Mouse (Mus musculus): ENCODE data around the gene Sostdc1. TPM values are rescaled to one million over a fixed set of nuclear protein-coding genes. Genes with fewer than 3 reads are reported as not detected.

The Sostdc1 gene
- polyA plus RNA-seq, 1 experiment, result 1.1 TPM

DNA sequence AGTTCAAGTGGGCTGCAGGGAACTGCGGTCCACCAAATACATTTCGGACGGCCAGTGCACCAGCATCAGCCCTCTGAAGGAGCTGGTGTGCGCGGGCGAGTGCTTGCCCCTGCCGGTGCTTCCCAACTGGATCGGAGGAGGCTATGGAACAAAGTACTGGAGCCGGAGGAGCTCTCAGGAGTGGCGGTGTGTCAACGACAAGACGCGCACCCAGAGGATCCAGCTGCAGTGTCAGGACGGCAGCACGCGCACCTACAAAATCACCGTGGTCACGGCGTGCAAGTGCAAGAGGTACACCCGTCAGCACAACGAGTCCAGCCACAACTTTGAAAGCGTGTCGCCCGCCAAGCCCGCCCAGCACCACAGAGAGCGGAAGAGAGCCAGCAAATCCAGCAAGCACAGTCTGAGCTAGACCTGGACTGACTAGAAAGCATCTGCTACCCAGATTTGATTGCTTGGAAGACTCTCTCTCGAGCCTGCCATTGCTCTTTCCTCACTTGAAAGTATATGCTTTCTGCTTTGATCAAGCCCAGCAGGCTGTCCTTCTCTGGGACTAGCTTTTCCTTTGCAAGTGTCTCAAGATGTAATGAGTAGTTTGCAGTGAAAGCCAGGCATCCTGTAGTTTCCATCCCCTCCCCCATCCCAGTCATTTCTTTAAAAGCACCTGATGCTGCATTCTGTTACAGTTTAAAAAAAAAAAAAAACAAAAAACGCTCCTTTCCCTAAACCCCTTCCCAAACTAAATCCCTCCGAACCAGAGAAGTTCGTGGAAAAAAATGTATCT, 3.3 kb downstream of the Sostdc1 start:
- peak in 1 of 2 experiments; percentile 52 for DNase-seq (ENCODE audit: low read depth in 1 of 2, low spot score in 2 of 2)
- no peaks in the 10 kb centered on the region for H3K27me3 ChIP-seq (ENCODE audit: control insufficient read depth, insufficient read depth, low read length)
- no peaks in the 10 kb centered on the region; the same call in 1 of the 2 replicates for H3K4me1 ChIP-seq (ENCODE audit: control insufficient read depth, insufficient read depth, insufficient read length)
- no peak for TF ChIP-seq CTCF (IDR thresholded peaks at IDR 0.05; ENCODE audit: extremely low read depth, insufficient read depth, insufficient read length, insufficient replicate concordance)
- TF ChIP-seq POLR2A (IDR thresholded peaks at IDR 0.05; ENCODE audit: low read depth, low read length), result no peak
- H3K27ac ChIP-seq (ENCODE audit: insufficient read depth, low read length), result no peak overlapping the region
- peak overlapping the region; percentile 43 for H3K4me3 ChIP-seq (ENCODE audit: extremely low read depth, insufficient read depth, insufficient read length)
- no peaks in the 10 kb centered on the region for H3K36me3 ChIP-seq (ENCODE audit: control insufficient read depth, insufficient read depth, low read length)
- 7% methylated on average over 30 of the region's 30 CpGs for WGBS

DNA sequence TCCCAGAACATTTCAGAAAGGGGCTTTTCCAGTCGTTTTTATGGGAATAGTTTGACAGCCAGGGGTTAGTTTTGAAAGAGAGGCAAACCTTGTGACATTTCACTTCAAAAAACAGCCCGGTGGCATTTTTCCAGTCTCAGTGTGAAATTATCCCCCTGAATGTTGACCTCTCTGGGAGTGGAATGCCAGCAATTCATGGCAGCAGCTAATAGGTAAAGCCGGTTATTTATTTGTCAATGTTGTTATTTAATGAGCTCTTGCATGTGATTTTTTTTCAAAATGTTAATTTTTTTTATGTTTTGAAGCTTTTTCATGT, 3.8 kb downstream of the Sostdc1 start:
- no peak for TF ChIP-seq CTCF (IDR thresholded peaks at IDR 0.05; ENCODE audit: extremely low read depth, insufficient read depth, insufficient read length, insufficient replicate concordance)
- no peak for TF ChIP-seq POLR2A (IDR thresholded peaks at IDR 0.05; ENCODE audit: low read depth, low read length)
- Histone ChIP-seq H3K4me3 (ENCODE audit: extremely low read depth, insufficient read depth, insufficient read length) (no peak overlapping the region), H3K4me1 (ENCODE audit: control insufficient read depth, insufficient read depth, insufficient read length) (no peaks in the 10 kb centered on the region; the same call in 1 of the 2 replicates), H3K36me3 (ENCODE audit: control insufficient read depth, insufficient read depth, low read length) (no peaks in the 10 kb centered on the region), H3K27me3 (ENCODE audit: control insufficient read depth, insufficient read depth, low read length) (no peaks in the 10 kb centered on the region), H3K27ac (ENCODE audit: insufficient read depth, low read length) (no peak overlapping the region)
- DNase-seq (ENCODE audit: low read depth in 1 of 2, low spot score in 2 of 2), result no peak
- 51% methylated on average over 3 of the region's 3 CpGs for WGBS

DNA sequence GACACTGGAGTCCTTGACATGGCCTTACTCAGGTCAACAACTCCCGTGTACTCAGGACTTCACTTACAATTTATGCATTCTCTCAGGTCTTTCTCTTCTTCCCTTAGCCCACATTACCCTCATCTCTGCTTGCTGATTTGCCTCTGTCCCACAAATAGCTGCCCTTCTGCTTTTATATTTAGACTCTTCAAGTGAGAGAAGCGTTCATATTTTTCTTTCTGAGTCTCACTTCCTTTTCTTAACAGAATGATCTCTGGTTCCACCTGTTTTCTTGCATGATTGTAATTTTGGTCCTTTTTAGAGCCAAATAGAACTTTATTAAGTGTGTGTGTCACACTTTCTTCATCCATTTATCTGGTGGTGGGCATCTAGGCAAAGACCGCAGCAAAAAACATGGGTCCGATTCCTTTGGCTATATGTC, 12.2 kb downstream of the Sostdc1 start:
- H3K27me3 ChIP-seq (ENCODE audit: control insufficient read depth, insufficient read depth, low read length), result no peaks in the 10 kb centered on the region
- no peak overlapping the region for H3K4me3 ChIP-seq (ENCODE audit: extremely low read depth, insufficient read depth, insufficient read length)
- WGBS, result 40% methylated on average over 4 of the region's 4 CpGs
- TF ChIP-seq CTCF (IDR thresholded peaks at IDR 0.05; ENCODE audit: extremely low read depth, insufficient read depth, insufficient read length, insufficient replicate concordance) (no peak), POLR2A (IDR thresholded peaks at IDR 0.05; ENCODE audit: low read depth, low read length) (peak; percentile 1; the same call in 1 of the 2 replicates)
- H3K27ac ChIP-seq (ENCODE audit: insufficient read depth, low read length), result peak overlapping the region; percentile 90
- H3K4me1 ChIP-seq (ENCODE audit: control insufficient read depth, insufficient read depth, insufficient read length), result peaks cover 10% of the 10 kb centered on the region; the same call in 1 of the 2 replicates
- no peaks in the 10 kb centered on the region for H3K36me3 ChIP-seq (ENCODE audit: control insufficient read depth, insufficient read depth, low read length)
- peak in 1 of 2 experiments; percentile 12 for DNase-seq (ENCODE audit: low read depth in 1 of 2, low spot score in 2 of 2)

DNA sequence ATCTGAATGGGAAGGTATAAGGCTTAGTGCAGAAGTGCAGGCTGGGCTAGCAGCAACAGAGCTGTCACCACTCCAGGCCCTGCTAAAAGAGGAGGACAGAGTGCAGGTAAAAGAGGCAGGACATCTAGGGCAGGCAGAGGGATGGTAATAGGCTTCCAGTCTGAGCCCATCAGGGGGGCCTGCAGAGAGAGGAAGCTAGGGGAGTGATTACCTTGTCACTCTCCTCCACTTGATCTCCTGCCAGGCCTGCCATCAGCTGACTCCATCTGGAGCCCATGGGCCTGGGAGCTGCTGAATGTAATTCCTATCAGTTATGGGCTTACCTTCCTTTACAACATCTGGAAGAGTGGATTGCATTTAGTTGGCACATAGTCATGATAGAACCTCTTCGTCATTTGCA, 18.7 kb downstream of the Sostdc1 start:
- DNase-seq (ENCODE audit: low read depth in 1 of 2, low spot score in 2 of 2), result no peak
- H3K36me3 ChIP-seq (ENCODE audit: control insufficient read depth, insufficient read depth, low read length), result no peaks in the 10 kb centered on the region
- no peaks in the 10 kb centered on the region for H3K27me3 ChIP-seq (ENCODE audit: control insufficient read depth, insufficient read depth, low read length)
- peaks cover 2% of the 10 kb centered on the region; the same call in 1 of the 2 replicates for H3K4me1 ChIP-seq (ENCODE audit: control insufficient read depth, insufficient read depth, insufficient read length)
- no peak for TF ChIP-seq CTCF (IDR thresholded peaks at IDR 0.05; ENCODE audit: extremely low read depth, insufficient read depth, insufficient read length, insufficient replicate concordance)
- TF ChIP-seq POLR2A (IDR thresholded peaks at IDR 0.05; ENCODE audit: low read depth, low read length), result no peak
- no peak overlapping the region for H3K4me3 ChIP-seq (ENCODE audit: extremely low read depth, insufficient read depth, insufficient read length)
- WGBS, result 90% methylated on average over 1 of the region's 1 CpGs
- H3K27ac ChIP-seq (ENCODE audit: insufficient read depth, low read length), result no peak overlapping the region

DNA sequence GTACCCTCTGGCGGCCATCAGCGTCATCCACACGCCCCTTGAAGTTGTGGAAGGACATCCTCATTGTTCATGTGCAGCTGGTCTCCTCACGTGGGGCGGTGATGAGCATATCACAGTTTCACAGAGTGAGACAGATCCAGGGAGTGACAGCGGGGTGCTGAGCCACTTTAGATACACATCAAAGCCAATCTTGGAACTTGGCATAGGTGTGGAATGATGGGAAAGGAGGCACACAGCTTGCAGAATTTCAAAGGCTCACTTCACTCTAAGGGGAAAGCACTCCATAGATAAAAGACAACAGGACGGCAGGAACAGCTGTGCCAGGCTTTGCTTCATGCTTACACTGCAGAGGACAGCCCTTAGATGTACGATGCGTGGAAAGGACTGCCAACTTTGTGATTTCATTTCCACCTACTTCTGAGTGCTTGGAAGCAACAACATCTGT, 19.9 kb downstream of the Sostdc1 start:
- Histone ChIP-seq H3K27me3 (ENCODE audit: control insufficient read depth, insufficient read depth, low read length) (no peaks in the 10 kb centered on the region), H3K36me3 (ENCODE audit: control insufficient read depth, insufficient read depth, low read length) (no peaks in the 10 kb centered on the region), H3K27ac (ENCODE audit: insufficient read depth, low read length) (no peak overlapping the region), H3K4me1 (ENCODE audit: control insufficient read depth, insufficient read depth, insufficient read length) (no peaks in the 10 kb centered on the region; the same call in 1 of the 2 replicates), H3K4me3 (ENCODE audit: extremely low read depth, insufficient read depth, insufficient read length) (no peak overlapping the region)
- DNase-seq (ENCODE audit: low read depth in 1 of 2, low spot score in 2 of 2), result no peak
- TF ChIP-seq CTCF (IDR thresholded peaks at IDR 0.05; ENCODE audit: extremely low read depth, insufficient read depth, insufficient read length, insufficient replicate concordance) (no peak), POLR2A (IDR thresholded peaks at IDR 0.05; ENCODE audit: low read depth, low read length) (no peak)
- WGBS, result 79% methylated on average over 9 of the region's 9 CpGs

DNA sequence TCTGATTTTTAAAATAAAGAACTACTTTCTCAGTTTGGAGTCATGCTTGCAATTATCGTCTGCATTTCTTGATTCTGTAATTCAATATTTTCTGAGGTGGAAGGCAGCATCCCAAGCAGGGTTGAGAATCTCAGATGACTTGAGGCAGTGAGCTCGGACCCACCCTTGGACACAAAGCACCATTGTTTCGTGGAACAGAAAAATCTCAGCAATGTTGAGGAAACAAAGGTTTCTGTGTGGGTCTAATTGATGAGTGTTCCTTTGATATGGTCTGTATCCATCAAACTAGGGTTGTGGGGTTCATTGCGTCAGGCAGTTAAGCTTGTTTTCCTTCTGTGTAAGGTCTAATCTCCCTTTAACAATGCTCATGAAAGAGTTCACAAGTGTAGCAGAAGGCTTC, 30.2 kb downstream of the Sostdc1 start:
- H3K27ac ChIP-seq (ENCODE audit: insufficient read depth, low read length), result no peak overlapping the region
- H3K36me3 ChIP-seq (ENCODE audit: control insufficient read depth, insufficient read depth, low read length), result no peaks in the 10 kb centered on the region
- no peak for DNase-seq (ENCODE audit: low read depth in 1 of 2, low spot score in 2 of 2)
- H3K27me3 ChIP-seq (ENCODE audit: control insufficient read depth, insufficient read depth, low read length), result no peaks in the 10 kb centered on the region
- H3K4me1 ChIP-seq (ENCODE audit: control insufficient read depth, insufficient read depth, insufficient read length), result no peaks in the 10 kb centered on the region
- TF ChIP-seq POLR2A (IDR thresholded peaks at IDR 0.05; ENCODE audit: low read depth, low read length) (no peak), CTCF (IDR thresholded peaks at IDR 0.05; ENCODE audit: extremely low read depth, insufficient read depth, insufficient read length, insufficient replicate concordance) (no peak)
- H3K4me3 ChIP-seq (ENCODE audit: extremely low read depth, insufficient read depth, insufficient read length), result no peak overlapping the region
- 92% methylated on average over 4 of the region's 4 CpGs for WGBS

DNA sequence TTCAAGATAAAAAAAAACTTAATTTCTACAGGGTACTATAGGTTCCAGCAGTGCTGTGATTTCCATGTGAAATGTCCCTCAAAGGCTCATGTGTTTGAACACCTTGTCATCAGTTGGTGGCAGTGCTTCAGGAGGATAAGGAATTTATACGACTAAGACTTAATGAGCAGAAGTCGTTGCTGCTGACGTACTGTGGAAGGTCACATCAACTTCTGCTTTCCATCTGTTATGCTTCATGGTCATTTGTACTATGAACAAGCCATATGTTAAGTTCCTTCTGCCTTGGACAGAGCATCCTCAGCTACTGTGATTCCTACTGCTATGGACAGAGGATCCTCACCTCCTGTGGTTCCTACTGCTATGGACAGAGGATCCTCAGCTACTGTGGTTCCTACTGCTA, 46.1 kb downstream of the Sostdc1 start:
- Histone ChIP-seq H3K4me3 (ENCODE audit: extremely low read depth, insufficient read depth, insufficient read length) (no peak overlapping the region), H3K27me3 (ENCODE audit: control insufficient read depth, insufficient read depth, low read length) (no peaks in the 10 kb centered on the region)
- TF ChIP-seq POLR2A (IDR thresholded peaks at IDR 0.05; ENCODE audit: low read depth, low read length) (no peak), CTCF (IDR thresholded peaks at IDR 0.05; ENCODE audit: extremely low read depth, insufficient read depth, insufficient read length, insufficient replicate concordance) (no peak)

More for the DNA sequence above, 46.1 kb downstream of the Sostdc1 start:
- H3K27ac ChIP-seq (ENCODE audit: insufficient read depth, low read length), result no peak overlapping the region
- WGBS, result 55% methylated on average over 3 of the region's 3 CpGs
- H3K36me3 ChIP-seq (ENCODE audit: control insufficient read depth, insufficient read depth, low read length), result no peaks in the 10 kb centered on the region
- H3K4me1 ChIP-seq (ENCODE audit: control insufficient read depth, insufficient read depth, insufficient read length), result no peaks in the 10 kb centered on the region; the same call in 1 of the 2 replicates
- peak in 1 of 2 experiments; percentile 36 for DNase-seq (ENCODE audit: low read depth in 1 of 2, low spot score in 2 of 2)

All from spleen, adult 2 months (tissue).